Mouse (Mus musculus) embryonic fibroblast, embryonic 13.5 days (primary cell): ENCODE results near the gene Brsk2.

Experiments used
- CTCF ChIP-seq: IDR thresholded peaks from 2 replicates; pipeline ENCODE4 v1.5.1; 2011; ENCODE audit warnings: mild to moderate bottlenecking, control low read depth, low read length, moderate library complexity, borderline replicate concordance; ENCODE audit not compliant: insufficient read depth
- POLR2A ChIP-seq: IDR thresholded peaks from 2 replicates; pipeline ENCODE4 v1.6.1; 2011; ENCODE audit warnings: low read depth, mild to moderate bottlenecking, control low read depth, low read length, moderate library complexity

- TF ChIP-seq CTCF (no peak), POLR2A (no peak)
Measured at GRCm38 (mm10) chr7:141981237-141981636, 31.7 kb downstream of the Brsk2 start.
